Comparison of ENCODE assay signal across 8 mouse cellular contexts in the genomic region with DNA sequence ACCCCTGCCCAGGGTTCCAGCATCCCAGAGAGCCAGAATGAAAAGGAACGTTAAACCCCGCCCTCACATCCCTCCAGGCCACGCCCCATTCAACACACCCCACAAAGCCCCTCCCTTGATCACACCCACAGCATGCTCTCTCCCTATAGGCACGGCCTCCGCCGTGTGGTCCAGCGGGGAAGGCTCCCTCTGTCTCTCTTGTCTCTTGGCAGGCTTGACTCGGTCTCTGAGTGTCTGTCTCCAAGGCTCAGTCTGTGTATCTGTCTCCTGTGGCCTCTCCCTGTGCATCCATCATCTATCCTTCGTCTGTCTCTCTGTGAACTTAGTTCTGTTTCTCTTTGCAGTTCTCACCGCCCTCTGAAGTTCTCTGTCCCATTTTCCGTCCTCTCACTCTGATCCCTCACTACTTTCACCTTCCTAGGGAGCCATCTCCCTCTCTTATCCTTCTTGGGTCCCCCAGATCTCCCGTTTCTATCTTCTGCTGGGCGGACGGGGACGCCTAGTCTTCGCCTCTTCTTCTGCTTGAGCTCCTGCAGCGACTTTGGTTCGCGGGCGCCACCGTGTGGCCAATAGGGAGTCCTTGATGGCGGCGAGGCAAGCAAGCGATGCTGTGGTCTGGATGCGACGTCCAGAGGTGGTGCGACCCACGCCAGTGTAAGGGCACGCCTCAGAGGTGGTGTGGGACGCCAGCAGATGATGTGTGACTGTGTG. TPM values are rescaled to one million over a fixed set of nuclear protein-coding genes. Genes with fewer than 3 reads are reported as not detected.
DNase-seq lines count a peak whose midpoint lies in the region; ATAC-seq and TF ChIP-seq lines count a peak whose summit lies in the region.

A gene (plus strand): TSS at position 146 of the 711 bp plus-strand sequence.

- no peak within 1 kb of the TSS for H3K9ac ChIP-seq in CH12.LX (ENCODE audit: insufficient read depth, low read depth)
- no peak within 1 kb of the TSS; the same call in 1 of the 2 replicates for H3K9ac ChIP-seq in forebrain, embryonic 14.5 days (ENCODE audit: low read length)
- no peak within 1 kb of the TSS; the same call in 1 of the 2 replicates for H3K9ac ChIP-seq in neural tube, embryonic 14.5 days (replicated peaks; ENCODE audit: low read depth, low read length)

- no peak for TF ChIP-seq EP300 in CH12.LX (IDR thresholded peaks at IDR 0.05; ENCODE audit: low read length)

- no peak for TF ChIP-seq POLR2A in CH12.LX (IDR thresholded peaks at IDR 0.05; ENCODE audit: low read depth, low read length)
- no peak for TF ChIP-seq POLR2A in testis, adult 2 months (IDR thresholded peaks at IDR 0.05; ENCODE audit: control insufficient read depth, low read depth, low read length)

- peak; percentile 89 for DNase-seq in CH12.LX (ENCODE audit: extremely low read depth)
- DNase-seq in forebrain, embryonic 14.5 days (ENCODE audit: low spot score), result peak; percentile 91
- peak; percentile 89 to 92 for DNase-seq in heart, postnatal 14 days
- DNase-seq in layer of hippocampus, adult 11-12 months (ENCODE audit: low spot score), result peak; percentile 91
- DNase-seq in lung, adult 18-20 months, result peak; percentile 79 to 84

- TF ChIP-seq RAD21 in CH12.LX (IDR thresholded peaks at IDR 0.05; ENCODE audit: low read depth, low read length), result peak; percentile 77

- dilution Hi-C loops in CH12.LX (cut with MboI; ENCODE audit: extremely low pct_ligation_motif_present, extremely low pct_unique_long_range_greater_than_20kb, low sequenced_read_pairs), result no loop called here

- in situ Hi-C loops in CH12.LX (cut with MboI; ENCODE audit: low pct_ligation_motif_present, low pct_unique_long_range_greater_than_20kb, low sequenced_read_pairs), result no loop called here

- peak within 1 kb of the TSS; percentile 14 to 55 (median 40) for H3K4me3 ChIP-seq in CH12.LX (replicated peaks in 1 of 3; ENCODE audit: low read depth in 2 of 3, low read length in 2 of 3, poor library complexity in 1 of 3)
- H3K4me3 ChIP-seq in forebrain, embryonic 14.5 days (ENCODE audit: low read depth, low read length), result peak within 1 kb of the TSS; percentile 22
- peak within 1 kb of the TSS; percentile 20; the same call in 1 of the 2 replicates for H3K4me3 ChIP-seq in neural tube, embryonic 14.5 days (ENCODE audit: low read depth, low read length)
- peak within 1 kb of the TSS; percentile 32 for H3K4me3 ChIP-seq in testis, adult 2 months (ENCODE audit: control insufficient read depth, low read depth, low read length)

- H3K4me2 ChIP-seq in CH12.LX (ENCODE audit: insufficient read depth, low read depth, poor library complexity, severe bottlenecking), result peak within 1 kb of the TSS; percentile 98
- H3K4me2 ChIP-seq in forebrain, embryonic 14.5 days (ENCODE audit: low read length), result peak within 1 kb of the TSS; percentile 49
- H3K4me2 ChIP-seq in neural tube, embryonic 14.5 days (ENCODE audit: low read depth, low read length), result peak within 1 kb of the TSS; percentile 55

- H3K79me2 ChIP-seq in CH12.LX (replicated peaks; ENCODE audit: control insufficient read depth, extremely low read depth, insufficient read depth, poor library complexity, severe bottlenecking), result no peaks in the 10 kb centered on the region

- no peaks in the 10 kb centered on the region for H3K9me3 ChIP-seq in CH12.LX (replicated peaks; ENCODE audit: low read length)
- no peaks in the 10 kb centered on the region for H3K9me3 ChIP-seq in forebrain, embryonic 14.5 days (replicated peaks; ENCODE audit: control insufficient read depth, low read length)
- H3K9me3 ChIP-seq in neural tube, embryonic 14.5 days (ENCODE audit: control insufficient read depth, low read length), result no peaks in the 10 kb centered on the region

- WGBS in forebrain, embryonic 14.5 days, result under 1% methylated on average over 30 of the region's 30 CpGs
- under 1% methylated on average over 30 of the region's 30 CpGs for WGBS in neural tube, embryonic 14.5 days

- peaks cover 6% of the 10 kb centered on the region for H3K27me3 ChIP-seq in CH12.LX (replicated peaks)
- peaks cover 14% of the 10 kb centered on the region; the same call in 1 of the 2 replicates for H3K27me3 ChIP-seq in forebrain, embryonic 14.5 days (replicated peaks; ENCODE audit: control insufficient read depth, insufficient read depth, low read length)
- peaks cover 8% of the 10 kb centered on the region for H3K27me3 ChIP-seq in neural tube, embryonic 14.5 days (ENCODE audit: control insufficient read depth, insufficient read depth, low read length)
- no peaks in the 10 kb centered on the region for H3K27me3 ChIP-seq in testis, adult 2 months (ENCODE audit: control insufficient read depth, insufficient read depth, low read length)

- H3K27ac ChIP-seq in CH12.LX (ENCODE audit: insufficient read depth, low read depth), result no peak within 1 kb of the TSS
- no peak within 1 kb of the TSS for H3K27ac ChIP-seq in forebrain, embryonic 14.5 days (ENCODE audit: low read depth, low read length)
- no peak within 1 kb of the TSS for H3K27ac ChIP-seq in neural tube, embryonic 14.5 days (ENCODE audit: low read depth, low read length)
- H3K27ac ChIP-seq in testis, adult 2 months (ENCODE audit: control insufficient read depth, insufficient read depth, low read depth, low read length), result peak within 1 kb of the TSS; percentile 51

- H3K36me3 ChIP-seq in CH12.LX (replicated peaks in 1 of 2; ENCODE audit: control insufficient read depth in 1 of 2, insufficient read depth in 1 of 2, low read length in 1 of 2), result peaks cover 0 to 14% of the 10 kb centered on the region in 2 experiments
- H3K36me3 ChIP-seq in forebrain, embryonic 14.5 days (ENCODE audit: control insufficient read depth, insufficient read depth, low read length), result 0 out of 2 replicates have a peak, but pooled peaks cover 3% of the 10 kb centered on the region
- H3K36me3 ChIP-seq in neural tube, embryonic 14.5 days (ENCODE audit: control insufficient read depth, insufficient read depth, low read length), result no peaks in the 10 kb centered on the region
- no peaks in the 10 kb centered on the region for H3K36me3 ChIP-seq in testis, adult 2 months (ENCODE audit: control insufficient read depth, insufficient read depth, low read length)

- ATAC-seq in cerebellum, adult (ENCODE audit: insufficient number of reproducible peaks, low FRiP score, low TSS enrichment), result peak; percentile 59
- peak; percentile 75 for ATAC-seq in forebrain, embryonic 14.5 days
- peak; percentile 65 for ATAC-seq in neural tube, embryonic 14.5 days (ENCODE audit: low read depth)

- peaks cover 11 to 36% of the 10 kb centered on the region in 2 experiments for H3K4me1 ChIP-seq in CH12.LX (ENCODE audit: control insufficient read depth in 1 of 2, insufficient read depth in 2 of 2)
- H3K4me1 ChIP-seq in forebrain, embryonic 14.5 days (ENCODE audit: control insufficient read depth, insufficient read depth, low read length), result peaks cover 19% of the 10 kb centered on the region
- H3K4me1 ChIP-seq in neural tube, embryonic 14.5 days (ENCODE audit: control insufficient read depth, insufficient read depth, low read length), result peaks cover 11% of the 10 kb centered on the region; the same call in 1 of the 2 replicates
- H3K4me1 ChIP-seq in testis, adult 2 months (ENCODE audit: control insufficient read depth, insufficient read depth, low read length), result peaks cover 29% of the 10 kb centered on the region

- TF ChIP-seq CTCF in CH12.LX (conservative IDR thresholded peaks at IDR 0.05 in 1 of 2, IDR thresholded peaks at IDR 0.05 in 1 of 2; ENCODE audit: low read depth in 2 of 2, low read length in 2 of 2), result peak in 1 of 2 experiments; percentile 92; a peak in 2 of 4 replicates
- peak; percentile 85 for TF ChIP-seq CTCF in testis, adult 2 months (IDR thresholded peaks at IDR 0.05; ENCODE audit: control insufficient read depth, insufficient read depth, insufficient replicate concordance, low read depth, low read length)

- intact Hi-C loops in heart, postnatal 14 days (cut with DNase I), result loop anchor here (1.0 to 2.0 kb wide), 3 partner anchors 15 to 79 kb away; no protein-coding TSS in a partner anchor

TF ChIP-seq in CH12.LX, 34 proteins besides CTCF, POLR2A, EP300 and RAD21:
- TF ChIP-seq CHD2 (IDR thresholded peaks at IDR 0.05; ENCODE audit: low read length) (no peak), SMC3 (IDR thresholded peaks at IDR 0.05; ENCODE audit: low read depth, low read length) (peak; percentile 82), ETS1 (conservative IDR thresholded peaks at IDR 0.05; ENCODE audit: low read depth, low read length) (no peak), MEF2A (IDR thresholded peaks at IDR 0.05; ENCODE audit: borderline replicate concordance, low read depth, low read length) (0 out of 2 replicates have a peak, but pooled peaks have one; percentile 16), HCFC1 (IDR thresholded peaks at IDR 0.05; ENCODE audit: low read depth, low read length) (0 out of 2 replicates have a peak, but pooled peaks have one; percentile 8), MAX (IDR thresholded peaks at IDR 0.05; ENCODE audit: low read length) (peak; percentile 4; the same call in 1 of the 2 replicates), MXI1 (IDR thresholded peaks at IDR 0.05; ENCODE audit: low read depth, low read length) (peak; percentile 48; the same call in 1 of the 2 replicates)

RNA-seq across cellular contexts. Expression of the gene that starts here (rescaled TPM):
- 0.25 TPM in 1 of 2 replicates, not detected in the other for total RNA-seq in CH12.LX (2012; rRNA removed)
- total RNA-seq in CH12.LX (2014; rRNA removed), result not detected in 2 replicates
- 2.4 and 2.5 TPM in 2 replicates for polyA plus RNA-seq in CH12.LX (2012; ENCODE audit: insufficient read length, low read depth)
- 9.8 and 11.0 TPM in 2 replicates for polyA plus RNA-seq in forebrain, embryonic 14.5 days (2014; fragmentation: Nextera tagmentation; extraction: Ambion mirVana)
- total RNA-seq in heart, postnatal 14 days (2021), result under 1 TPM; 0.81 to 0.98 TPM
- 0.39 and 9.8 TPM in 2 replicates for polyA plus RNA-seq in neural tube, embryonic 14.5 days (2014; fragmentation: Nextera tagmentation; extraction: Ambion mirVana)
- polyA plus RNA-seq in testis, adult 2 months (2012; rRNA removed), result 9.5 and 10.3 TPM in 2 replicates

Comparison
In these comparisons a context has a peak if more than half of its experiments do, and no peak if none do; other contexts are left out.
1. Peak in DNase-seq in heart, postnatal 14 days; RNA of the gene not detected or under 1 TPM.